ENCODE assay signal across 22 mouse cellular contexts in the genomic region with DNA sequence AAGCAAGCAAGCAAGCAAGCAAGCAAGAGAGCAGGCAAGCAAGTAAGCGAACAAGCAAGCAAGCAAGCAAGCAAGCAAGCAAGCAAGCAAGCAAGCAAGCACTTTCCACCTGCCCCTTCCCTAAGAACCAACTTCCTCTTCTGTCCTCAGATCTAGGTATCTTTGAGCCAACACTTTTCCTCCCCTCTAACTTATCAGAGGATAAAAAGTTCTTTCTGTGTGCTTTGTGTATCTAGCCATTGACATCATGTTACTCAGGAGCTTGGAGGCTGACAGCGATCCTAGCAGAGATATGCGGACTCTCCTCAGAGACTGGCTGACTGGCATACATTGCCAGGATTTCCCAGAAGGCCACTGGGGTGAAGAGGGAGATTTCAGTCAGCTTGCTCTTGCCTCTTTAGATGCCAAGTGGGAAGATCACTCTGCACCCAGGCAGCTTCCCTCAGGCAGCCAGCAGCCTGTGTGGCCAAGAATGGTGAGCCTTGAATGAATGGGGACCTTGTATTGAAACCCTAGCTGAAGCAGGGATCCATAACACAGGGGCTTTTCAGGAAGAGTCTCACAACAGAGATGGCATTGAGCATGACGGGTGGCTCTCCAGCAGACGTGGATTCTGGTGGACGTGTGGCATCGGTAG. TPM values are rescaled to one million over a fixed set of nuclear protein-coding genes. Genes with fewer than 3 reads are reported as not detected.
A peak's percentile ranks its signal among the peaks of the same experiment; 100 is the strongest.
DNase-seq lines count a peak whose midpoint lies in the region; ATAC-seq and TF ChIP-seq lines count a peak whose summit lies in the region.
"Had no signal": no experiment of that assay in that cellular context is flagged by ENCODE, and none has a peak within 500 bp of the region (broad histone marks: within the 10 kb centered on the region; RNA-seq: fewer than 3 reads in every experiment).

No protein-coding gene starts in this region.

- no peak overlapping the region for H3K4me2 ChIP-seq in hindbrain, postnatal 0 days (ENCODE audit: low read depth, low read length)
- H3K4me2 ChIP-seq in hindbrain, embryonic 11.5 days (replicated peaks; ENCODE audit: low read depth, low read length) = no peak overlapping the region
- H3K4me2 ChIP-seq in lung, embryonic 16.5 days (ENCODE audit: low read depth, low read length) = no peak overlapping the region
- no peak overlapping the region for H3K4me2 ChIP-seq in limb, embryonic 15.5 days
- H3K4me2 ChIP-seq: intestine, embryonic 15.5 days; midbrain, embryonic 15.5 days; neural tube, embryonic 15.5 days had no signal

- H3K27me3 ChIP-seq in hindbrain, postnatal 0 days (ENCODE audit: insufficient read depth, low read length) = no peaks in the 10 kb centered on the region
- no peaks in the 10 kb centered on the region for H3K27me3 ChIP-seq in hindbrain, embryonic 11.5 days (ENCODE audit: control insufficient read depth, insufficient read depth, low read length)
- H3K27me3 ChIP-seq in lung, embryonic 16.5 days (ENCODE audit: control insufficient read depth, insufficient read depth, low read depth, low read length) = no peaks in the 10 kb centered on the region
- no peaks in the 10 kb centered on the region for H3K27me3 ChIP-seq in limb, embryonic 15.5 days
- H3K27me3 ChIP-seq: intestine, embryonic 15.5 days; megakaryocyte, embryonic 14.5 days; midbrain, embryonic 15.5 days; neural tube, embryonic 15.5 days had no signal

- 69% methylated on average over 7 of the region's 7 CpGs for WGBS in hindbrain, postnatal 0 days
- 85% methylated on average over 7 of the region's 7 CpGs for WGBS in hindbrain, embryonic 11.5 days
- WGBS in lung, embryonic 16.5 days = 60% methylated on average over 7 of the region's 7 CpGs
- WGBS in lung, adult 2 months = 77% methylated on average over 7 of the region's 7 CpGs
- WGBS in limb, embryonic 15.5 days = 78% methylated on average over 7 of the region's 7 CpGs

- TF ChIP-seq CTCF in hindbrain, postnatal 0 days (IDR thresholded peaks at IDR 0.05; ENCODE audit: low read depth) = no peak
- TF ChIP-seq CTCF in lung, adult 2 months (IDR thresholded peaks at IDR 0.05; ENCODE audit: insufficient read depth, low read length) = no peak

- peak; percentile 69 for ATAC-seq in hindbrain, postnatal 0 days
- no peak for ATAC-seq in hindbrain, embryonic 11.5 days (ENCODE audit: low FRiP score)
- 0 out of 2 replicates have a peak, but pooled peaks have one; percentile 29 for ATAC-seq in lung, embryonic 16.5 days (ENCODE audit: low read depth)
- ATAC-seq in limb, embryonic 15.5 days (ENCODE audit: insufficient number of reproducible peaks, low FRiP score, low TSS enrichment, low read depth) = peak; percentile 32; the same call in 1 of the 2 replicates
- ATAC-seq: CD4-positive, CD25-positive, alpha-beta regulatory T cell, adult 4 months; intestine, embryonic 15.5 days; midbrain, embryonic 15.5 days had no signal

- H3K4me1 ChIP-seq in hindbrain, postnatal 0 days (ENCODE audit: insufficient read depth, low read length) = no peaks in the 10 kb centered on the region
- H3K4me1 ChIP-seq in hindbrain, embryonic 11.5 days (replicated peaks; ENCODE audit: control insufficient read depth, insufficient read depth, low read length) = peaks cover 5% of the 10 kb centered on the region; the same call in 1 of the 2 replicates
- H3K4me1 ChIP-seq in lung, embryonic 16.5 days (replicated peaks; ENCODE audit: control insufficient read depth, insufficient read depth, low read length) = peaks cover 24% of the 10 kb centered on the region
- peaks cover 8% of the 10 kb centered on the region for H3K4me1 ChIP-seq in lung, adult 2 months (ENCODE audit: control insufficient read depth, insufficient read depth, low read length)
- H3K4me1 ChIP-seq in limb, embryonic 15.5 days = peaks cover 12% of the 10 kb centered on the region
- H3K4me1 ChIP-seq: intestine, embryonic 15.5 days; midbrain, embryonic 15.5 days had no signal

- TF ChIP-seq POLR2A in lung, adult 2 months (IDR thresholded peaks at IDR 0.05; ENCODE audit: borderline replicate concordance, extremely low read depth, low read depth, low read length) = no peak

- H3K36me3 ChIP-seq in hindbrain, postnatal 0 days (ENCODE audit: insufficient read depth, low read length) = no peaks in the 10 kb centered on the region
- no peaks in the 10 kb centered on the region for H3K36me3 ChIP-seq in hindbrain, embryonic 11.5 days (ENCODE audit: control insufficient read depth, insufficient read depth, low read length)
- H3K36me3 ChIP-seq in lung, embryonic 16.5 days (ENCODE audit: control insufficient read depth, insufficient read depth, low read length) = no peaks in the 10 kb centered on the region
- no peaks in the 10 kb centered on the region for H3K36me3 ChIP-seq in limb, embryonic 15.5 days
- H3K36me3 ChIP-seq: intestine, embryonic 15.5 days; midbrain, embryonic 15.5 days; neural tube, embryonic 15.5 days had no signal

- peak; percentile 2 for DNase-seq in cerebellum, adult 9-10 months
- no peak for DNase-seq in cerebellum, postnatal 14 days
- peak; percentile 32 for DNase-seq in hindbrain, postnatal 0 days (ENCODE audit: low spot score)
- DNase-seq in hindbrain, embryonic 11.5 days (ENCODE audit: low spot score) = no peak
- DNase-seq in lung, adult 2 months = no peak
- no peak for DNase-seq in gastrocnemius, adult 8-10 months (ENCODE audit: low spot score in 2 of 2)
- DNase-seq: adrenal gland, postnatal 14 days; cerebellum, adult 8-10 months; embryo, embryonic 11 days; gastrocnemius, postnatal 36 days; kidney, adult 9 months; kidney, postnatal 25 days; right cerebral cortex, postnatal 25 days; thymus, adult 18-20 months; thymus, postnatal 4 days had no signal

- H3K9me3 ChIP-seq in hindbrain, postnatal 0 days (ENCODE audit: low read length) = no peaks in the 10 kb centered on the region
- H3K9me3 ChIP-seq in hindbrain, embryonic 11.5 days (ENCODE audit: control insufficient read depth, low read length) = no peaks in the 10 kb centered on the region
- no peaks in the 10 kb centered on the region for H3K9me3 ChIP-seq in lung, embryonic 16.5 days (ENCODE audit: control insufficient read depth, low read length)
- no peaks in the 10 kb centered on the region for H3K9me3 ChIP-seq in limb, embryonic 15.5 days
- H3K9me3 ChIP-seq: intestine, embryonic 15.5 days; megakaryocyte, embryonic 14.5 days; midbrain, embryonic 15.5 days; neural tube, embryonic 15.5 days had no signal

- no peak overlapping the region for H3K9ac ChIP-seq in hindbrain, postnatal 0 days (replicated peaks; ENCODE audit: low read length)
- H3K9ac ChIP-seq in hindbrain, embryonic 11.5 days (ENCODE audit: low read depth, low read length) = no peak overlapping the region
- H3K9ac ChIP-seq in lung, embryonic 16.5 days (ENCODE audit: low read length) = no peak overlapping the region
- H3K9ac ChIP-seq in limb, embryonic 15.5 days = no peak overlapping the region
- H3K9ac ChIP-seq: intestine, embryonic 15.5 days; midbrain, embryonic 15.5 days; neural tube, embryonic 15.5 days had no signal

- H3K4me3 ChIP-seq in hindbrain, postnatal 0 days (ENCODE audit: low read length) = no peak overlapping the region
- no peak overlapping the region for H3K4me3 ChIP-seq in hindbrain, embryonic 11.5 days (ENCODE audit: low read depth, low read length)
- no peak overlapping the region for H3K4me3 ChIP-seq in lung, embryonic 16.5 days (ENCODE audit: low read length)
- H3K4me3 ChIP-seq in lung, adult 2 months (replicated peaks; ENCODE audit: extremely low read depth, low read depth, low read length) = no peak overlapping the region
- no peak overlapping the region for H3K4me3 ChIP-seq in limb, embryonic 15.5 days
- H3K4me3 ChIP-seq: intestine, embryonic 15.5 days; megakaryocyte, embryonic 14.5 days; midbrain, embryonic 15.5 days; neural tube, embryonic 15.5 days had no signal

- H3K27ac ChIP-seq in hindbrain, postnatal 0 days = no peak overlapping the region
- H3K27ac ChIP-seq in hindbrain, embryonic 11.5 days (ENCODE audit: low read depth, low read length) = no peak overlapping the region
- peak overlapping the region; percentile 32 for H3K27ac ChIP-seq in lung, embryonic 16.5 days (ENCODE audit: low read length)
- peak overlapping the region; percentile 54; the same call in 1 of the 2 replicates for H3K27ac ChIP-seq in limb, embryonic 15.5 days
- H3K27ac ChIP-seq: intestine, embryonic 15.5 days; midbrain, embryonic 15.5 days; neural tube, embryonic 15.5 days had no signal

RNA-seq across cellular contexts. Expression of gene Podxl, which starts 41.0 kb away (rescaled TPM):
- 15.7 and 18.9 TPM in 2 replicates for total RNA-seq in hindbrain, postnatal 0 days (2014; rRNA removed)
- 6.4 and 6.6 TPM in 2 replicates for polyA plus RNA-seq in hindbrain, postnatal 0 days (2015; fragmentation: Nextera tagmentation; extraction: Ambion mirVana)
- polyA plus RNA-seq in hindbrain, embryonic 11.5 days (2014; fragmentation: Nextera tagmentation; extraction: Ambion mirVana) = 10.2 and 12.4 TPM in 2 replicates
- polyA plus RNA-seq in lung, embryonic 16.5 days (2015; fragmentation: Nextera tagmentation; extraction: Ambion mirVana) = 35.0 and 37.4 TPM in 2 replicates
- 190 and 236 TPM in 2 replicates for polyA plus RNA-seq in lung, adult 2 months (2012; rRNA removed)
- polyA plus RNA-seq in limb, embryonic 15.5 days (2015; fragmentation: Nextera tagmentation; extraction: Ambion mirVana) = 7.8 and 8.1 TPM in 2 replicates
- total RNA-seq in gastrocnemius, adult 8-10 months (2022) = 10 to 100 TPM; 16.1 to 22.2 (median 18.0) TPM
- polyA plus RNA-seq: CD4-positive, CD25-positive, alpha-beta regulatory T cell, adult 4 months had no signal

Comparison
In these comparisons a context has a peak if more than half of its experiments do, and no peak if none do; other contexts are left out.
1. DNase-seq: peak in cerebellum, adult 9-10 months (single experiment) and hindbrain, postnatal 0 days (single experiment); none in cerebellum, postnatal 14 days (0 of 2), hindbrain, embryonic 11.5 days (single experiment), lung, adult 2 months (single experiment) and gastrocnemius, adult 8-10 months (0 of 2).
2. H3K27ac ChIP-seq: peak in lung, embryonic 16.5 days (single experiment) and limb, embryonic 15.5 days (single experiment); none in hindbrain, postnatal 0 days (single experiment) and hindbrain, embryonic 11.5 days (single experiment).